Mouse (Mus musculus): ENCODE results near the gene Rbpj.

DNA sequence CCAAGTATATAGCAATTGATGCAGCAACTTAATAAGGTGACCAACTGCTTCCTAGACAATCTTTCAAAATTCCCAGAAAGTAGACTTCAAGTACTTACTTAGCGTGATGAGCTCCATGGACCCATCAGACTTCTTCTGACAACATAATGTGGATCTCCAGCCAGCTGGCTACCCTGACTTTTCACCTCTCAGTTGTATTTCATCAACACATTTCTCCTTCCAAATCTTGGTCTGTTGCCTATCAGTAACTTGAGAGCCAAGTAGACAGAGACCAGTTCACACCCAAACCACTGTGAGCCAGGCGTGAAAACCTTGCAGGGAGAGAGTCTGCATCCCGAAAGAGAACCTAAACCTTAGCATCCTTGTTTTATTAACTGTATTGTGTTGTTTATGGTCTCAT is 26.3 kb upstream of the Rbpj start:
- TF ChIP-seq CTCF (IDR thresholded peaks at IDR 0.05; ENCODE audit: low read depth) (no peak), EP300 (IDR thresholded peaks at IDR 0.05; ENCODE audit: low read depth) (no peak)
